Mouse (Mus musculus) ovary, adult 2 months (tissue): ENCODE results near the gene Olfr1512. TPM values are rescaled to one million over a fixed set of nuclear protein-coding genes. Genes with fewer than 3 reads are reported as not detected.

Experiments used
- polyA plus RNA-seq: library from polyadenylated mRNA; depleted of rRNA; stranded (reverse); fragments of >200 nt; gene quantifications from 2 replicates; pipeline ENCODE4 v1.2.3, GENCODE M21; 2012; rRNA removed

Gene Olfr1512
- polyA plus RNA-seq: not detected in 2 replicates

GRCm38 (mm10) chr14:52379068-52379467, at the start of gene Olfr1512:
Gene Olfr1512, minus strand, starts transcription at chr14:52379168.

DNA sequence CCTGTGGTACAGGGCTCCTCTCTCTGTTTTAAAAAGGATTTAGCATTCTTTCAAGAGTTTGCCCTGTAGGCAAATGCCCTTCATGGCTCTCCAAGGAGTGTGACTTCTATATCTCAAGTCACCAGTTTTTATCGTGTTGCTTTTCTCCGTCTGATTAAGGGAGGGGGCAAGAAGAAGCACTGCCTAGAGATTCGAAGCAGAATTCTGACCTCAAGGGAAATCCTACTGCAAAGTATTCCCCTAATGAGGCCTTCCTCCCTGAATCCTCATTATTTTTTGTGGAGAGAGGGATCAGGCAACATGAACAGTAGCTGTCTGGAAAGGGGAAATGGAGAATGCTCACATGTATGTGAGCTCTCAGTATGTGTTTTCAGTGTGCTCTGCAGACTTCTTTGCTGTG, 35.3 kb upstream of the Olfr1512 start, which contains the start of gene Olfr1510:
Gene Olfr1510, minus strand, starts transcription at position 101 of the 400 bp plus-strand sequence.

GRCm38 (mm10) chr14:52397279-52397678, 18.3 kb upstream of the Olfr1512 start, which contains the start of gene Olfr1511:
Gene Olfr1511, minus strand, starts transcription at chr14:52397379.

DNA sequence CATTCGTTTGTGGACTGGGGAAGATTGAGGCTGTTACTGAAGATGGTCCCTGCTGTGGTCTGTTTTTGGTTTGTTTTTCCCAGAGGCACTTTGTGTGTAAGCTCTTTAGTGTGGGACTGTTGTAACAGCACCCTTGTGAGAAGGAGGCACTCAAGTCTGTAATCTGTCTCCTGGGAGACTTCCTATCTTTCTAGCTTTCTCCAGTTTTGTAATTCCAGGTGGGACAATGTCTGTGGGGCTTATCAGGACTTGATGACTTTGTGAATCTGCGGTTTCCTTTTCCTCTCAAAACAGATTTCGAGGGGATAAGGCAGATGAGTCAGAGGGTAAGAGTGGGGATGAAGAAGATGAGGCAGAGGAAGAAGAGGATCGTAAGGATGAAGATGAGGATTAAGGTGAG, 22.7 kb downstream of the Olfr1512 start, which contains the start of gene Olfr1513:
Gene Olfr1513, minus strand, starts transcription at position 101 of the 400 bp plus-strand sequence.

DNA sequence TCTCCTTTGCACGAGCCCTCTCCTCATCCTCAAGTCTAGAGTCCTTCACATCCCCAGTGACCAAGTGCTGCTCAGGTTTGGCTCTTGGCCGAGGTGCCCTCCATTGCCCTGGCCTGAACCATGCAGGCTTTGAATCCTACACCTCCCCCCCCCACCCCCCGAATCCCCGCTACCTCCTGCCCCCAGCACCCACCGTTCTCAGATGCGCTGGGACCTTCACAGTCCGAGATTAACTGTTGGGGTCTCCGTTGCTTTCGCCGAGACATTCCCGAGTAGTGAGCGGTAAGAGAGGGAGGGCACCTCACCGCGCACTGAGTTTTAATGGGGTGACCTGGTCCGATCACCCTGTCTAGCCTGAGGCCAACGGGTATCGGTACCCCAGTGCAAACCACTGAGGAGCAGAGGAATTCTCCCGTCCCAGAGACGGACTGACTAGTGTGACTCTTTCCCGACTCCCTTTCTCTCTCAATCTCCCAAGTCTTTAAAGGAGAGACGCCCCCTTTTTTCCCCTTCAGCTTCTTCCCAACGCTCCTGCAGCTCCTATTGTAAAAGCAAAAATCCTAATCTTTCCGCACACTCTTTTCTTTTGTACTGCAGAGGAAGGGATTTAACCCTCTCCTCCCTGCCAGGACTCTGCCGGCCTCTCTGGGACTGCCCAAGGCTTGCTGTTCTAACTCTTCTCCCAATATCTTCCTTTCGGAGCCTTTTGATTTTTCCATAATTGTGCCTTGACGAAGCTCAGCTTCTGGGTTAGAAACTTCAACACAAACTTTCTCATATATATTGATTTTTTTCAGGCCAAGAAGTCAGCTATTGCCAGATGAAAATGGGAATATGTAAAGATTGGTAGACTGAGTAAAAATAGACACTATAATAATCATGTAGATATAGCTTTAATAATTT, 50.8 kb downstream of the Olfr1512 start, which contains the start of gene Sall2:
Gene Sall2, minus strand, starts transcription at position 853 of the 903 bp plus-strand sequence.

Other genes starting within 250 kb of the Olfr1512 start
- 6.7 and 7.7 TPM in 2 replicates for gene Supt16, start 181.8 kb downstream of the Olfr1512 start, polyA plus RNA-seq
- gene Chd8, start 121.4 kb downstream of the Olfr1512 start, polyA plus RNA-seq: 33.0 and 40.8 TPM in 2 replicates
- 27.3 and 44.7 TPM in 2 replicates for gene Tox4, start 100.0 kb downstream of the Olfr1512 start, polyA plus RNA-seq
- 11.0 and 13.3 TPM in 2 replicates for gene Rab2b, start 99.6 kb downstream of the Olfr1512 start, polyA plus RNA-seq
- 24.8 and 31.2 TPM in 2 replicates for gene Mettl3, start 74.0 kb downstream of the Olfr1512 start, polyA plus RNA-seq
- gene Sall2, start 50.4 kb downstream of the Olfr1512 start, polyA plus RNA-seq: 16.8 and 19.3 TPM in 2 replicates
- gene Olfr1513, start 22.8 kb downstream of the Olfr1512 start, polyA plus RNA-seq: not detected in 2 replicates
- not detected in 2 replicates for gene Olfr1511, start 18.2 kb upstream of the Olfr1512 start, polyA plus RNA-seq
- gene Olfr1510, start 35.2 kb upstream of the Olfr1512 start, polyA plus RNA-seq: not detected in 2 replicates
- gene Olfr1509, start 63.8 kb upstream of the Olfr1512 start, polyA plus RNA-seq: not detected in 2 replicates
- 0.02 TPM in 1 of 2 replicates, not detected in the other for gene Olfr1508, start 88.3 kb upstream of the Olfr1512 start, polyA plus RNA-seq
- gene Olfr1507, start 116.6 kb upstream of the Olfr1512 start, polyA plus RNA-seq: 0.14 TPM in 1 of 2 replicates, not detected in the other